ENCODE assay signal across 12 mouse cellular contexts in the genomic region with DNA sequence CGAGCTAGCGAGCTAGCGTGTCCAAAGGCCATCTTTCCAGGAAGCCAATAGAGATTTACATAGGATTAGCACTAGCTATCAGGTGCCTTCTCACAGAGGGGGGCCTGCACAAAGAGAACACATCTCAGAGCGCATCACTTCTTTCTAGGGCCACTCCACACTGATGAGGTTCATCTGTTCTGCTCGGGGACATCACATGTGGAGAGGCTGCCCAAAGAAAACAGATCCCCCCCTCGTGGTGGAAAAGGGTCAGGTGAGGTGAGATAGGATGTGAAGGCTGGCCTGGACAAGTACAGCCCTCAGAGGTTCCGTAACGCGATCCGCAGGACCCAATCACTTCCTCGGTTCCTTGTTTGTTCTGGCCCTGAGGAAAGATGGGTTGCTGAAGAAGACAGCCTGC.
DNase-seq lines count a peak whose midpoint lies in the region; ATAC-seq and TF ChIP-seq lines count a peak whose summit lies in the region.
"Had no signal": no experiment of that assay in that cellular context is flagged by ENCODE, and none has a peak within 500 bp of the region (broad histone marks: within the 10 kb centered on the region; RNA-seq: fewer than 3 reads in every experiment).

No protein-coding gene starts in this region.

- no peak overlapping the region for H3K4me3 ChIP-seq in intestine, postnatal 0 days (ENCODE audit: low read depth, low read length)
- H3K4me3 ChIP-seq in intestine, embryonic 16.5 days (ENCODE audit: low read length): no peak overlapping the region
- no peak overlapping the region for H3K4me3 ChIP-seq in kidney, embryonic 15.5 days (replicated peaks)
- H3K4me3 ChIP-seq in midbrain, embryonic 14.5 days (replicated peaks; ENCODE audit: low read depth, low read length): no peak overlapping the region
- H3K4me3 ChIP-seq: hindbrain, embryonic 13.5 days; neural tube, embryonic 15.5 days had no signal

- H3K27me3 ChIP-seq in intestine, postnatal 0 days (replicated peaks; ENCODE audit: control insufficient read depth, insufficient read depth, low read length): no peaks in the 10 kb centered on the region
- H3K27me3 ChIP-seq in intestine, embryonic 16.5 days (replicated peaks; ENCODE audit: control insufficient read depth, insufficient read depth, low read length): no peaks in the 10 kb centered on the region
- no peaks in the 10 kb centered on the region for H3K27me3 ChIP-seq in kidney, embryonic 15.5 days
- H3K27me3 ChIP-seq in midbrain, embryonic 14.5 days (ENCODE audit: control insufficient read depth, insufficient read depth, low read length): no peaks in the 10 kb centered on the region
- H3K27me3 ChIP-seq: hindbrain, embryonic 13.5 days; neural tube, embryonic 15.5 days had no signal

- H3K4me1 ChIP-seq in intestine, postnatal 0 days (replicated peaks; ENCODE audit: control insufficient read depth, insufficient read depth, low read length): no peaks in the 10 kb centered on the region
- H3K4me1 ChIP-seq in intestine, embryonic 16.5 days (ENCODE audit: control insufficient read depth, insufficient read depth, low read length): no peaks in the 10 kb centered on the region
- H3K4me1 ChIP-seq in kidney, embryonic 15.5 days: peaks cover 7% of the 10 kb centered on the region
- no peaks in the 10 kb centered on the region for H3K4me1 ChIP-seq in midbrain, embryonic 14.5 days (ENCODE audit: control insufficient read depth, insufficient read depth, low read length)
- H3K4me1 ChIP-seq: hindbrain, embryonic 13.5 days; neural tube, embryonic 15.5 days had no signal

- H3K27ac ChIP-seq in intestine, postnatal 0 days (ENCODE audit: low read depth, low read length): no peak overlapping the region
- no peak overlapping the region for H3K27ac ChIP-seq in intestine, embryonic 16.5 days (ENCODE audit: low read length)
- H3K27ac ChIP-seq in kidney, embryonic 15.5 days: peak overlapping the region; percentile 22; the same call in 1 of the 2 replicates
- no peak overlapping the region for H3K27ac ChIP-seq in midbrain, embryonic 14.5 days (replicated peaks; ENCODE audit: low read depth, low read length)
- H3K27ac ChIP-seq: hindbrain, embryonic 13.5 days; neural tube, embryonic 15.5 days had no signal

- peaks cover 33% of the 10 kb centered on the region for H3K36me3 ChIP-seq in intestine, postnatal 0 days (ENCODE audit: control insufficient read depth, insufficient read depth)
- H3K36me3 ChIP-seq in intestine, embryonic 16.5 days (ENCODE audit: control insufficient read depth, insufficient read depth, low read length): peaks cover 9% of the 10 kb centered on the region
- peaks cover 44% of the 10 kb centered on the region for H3K36me3 ChIP-seq in kidney, embryonic 15.5 days
- H3K36me3 ChIP-seq in midbrain, embryonic 14.5 days (ENCODE audit: control insufficient read depth, insufficient read depth, low read length): peaks cover 14% of the 10 kb centered on the region

- TF ChIP-seq CTCF in intestine, postnatal 0 days (IDR thresholded peaks at IDR 0.05; ENCODE audit: low read depth): peak; percentile 31; the same call in 1 of the 2 replicates

- H3K9me3 ChIP-seq in intestine, postnatal 0 days (ENCODE audit: control insufficient read depth): no peaks in the 10 kb centered on the region; the same call in 1 of the 2 replicates
- peaks cover 7% of the 10 kb centered on the region for H3K9me3 ChIP-seq in intestine, embryonic 16.5 days (ENCODE audit: control insufficient read depth, low read length)
- peaks cover 9% of the 10 kb centered on the region for H3K9me3 ChIP-seq in kidney, embryonic 15.5 days (replicated peaks)
- H3K9me3 ChIP-seq in midbrain, embryonic 14.5 days (ENCODE audit: control insufficient read depth, low read length): peaks cover 9% of the 10 kb centered on the region

- H3K9ac ChIP-seq in intestine, postnatal 0 days (ENCODE audit: low read depth, low read length): no peak overlapping the region
- H3K9ac ChIP-seq in intestine, embryonic 16.5 days (ENCODE audit: low read depth, low read length): no peak overlapping the region
- no peak overlapping the region for H3K9ac ChIP-seq in kidney, embryonic 15.5 days
- no peak overlapping the region for H3K9ac ChIP-seq in midbrain, embryonic 14.5 days (replicated peaks; ENCODE audit: low read length)
- H3K9ac ChIP-seq: hindbrain, embryonic 13.5 days; neural tube, embryonic 15.5 days had no signal

- WGBS in intestine, postnatal 0 days: 59% methylated on average over 11 of the region's 11 CpGs
- WGBS in intestine, embryonic 16.5 days: 75% methylated on average over 11 of the region's 11 CpGs
- WGBS in kidney, embryonic 15.5 days: 27% methylated on average over 11 of the region's 11 CpGs
- WGBS in midbrain, embryonic 14.5 days: 63% methylated on average over 11 of the region's 11 CpGs

- DNase-seq in ES-CJ7 (ENCODE audit: low read depth, low spot score): peak; percentile 41
- peak; percentile 33 for DNase-seq in brain, adult 2 months (ENCODE audit: low read depth, low spot score)
- no peak for DNase-seq in left cerebral cortex, adult 9 months (ENCODE audit: low spot score in 2 of 2)
- DNase-seq in midbrain, embryonic 14.5 days: no peak
- DNase-seq in testis, postnatal 10 days (ENCODE audit: low spot score): no peak
- DNase-seq: left cerebral cortex, postnatal 4 days had no signal

- ATAC-seq in intestine, postnatal 0 days: no peak
- ATAC-seq in intestine, embryonic 16.5 days: no peak
- ATAC-seq in kidney, embryonic 15.5 days (replicated peaks; ENCODE audit: low FRiP score): peak; percentile 77
- no peak for ATAC-seq in midbrain, embryonic 14.5 days (ENCODE audit: low FRiP score, low TSS enrichment)
- ATAC-seq: forebrain, embryonic 14.5 days had no signal

- no peak overlapping the region for H3K4me2 ChIP-seq in intestine, postnatal 0 days (replicated peaks; ENCODE audit: low read depth)
- no peak overlapping the region for H3K4me2 ChIP-seq in intestine, embryonic 16.5 days (ENCODE audit: low read depth, low read length)
- no peak overlapping the region for H3K4me2 ChIP-seq in kidney, embryonic 15.5 days
- H3K4me2 ChIP-seq in midbrain, embryonic 14.5 days (ENCODE audit: low read length): no peak overlapping the region
- H3K4me2 ChIP-seq: hindbrain, embryonic 13.5 days; neural tube, embryonic 15.5 days had no signal

Comparison
In these comparisons a context has a peak if more than half of its experiments do, and no peak if none do; other contexts are left out.
1. DNase-seq: peak in ES-CJ7 (single experiment) and brain, adult 2 months (single experiment); none in left cerebral cortex, adult 9 months (0 of 2), midbrain, embryonic 14.5 days (single experiment) and testis, postnatal 10 days (single experiment).